Mouse (Mus musculus): ENCODE data around the gene Fam13c.

GRCm38 (mm10) chr10:70419282-70420264, 20.7 kb upstream of the Fam13c start:
- no peak for TF ChIP-seq CTCF (IDR thresholded peaks at IDR 0.05; ENCODE audit: low read depth, low read length)
- no peak for TF ChIP-seq GATA2 (IDR thresholded peaks at IDR 0.05; ENCODE audit: borderline replicate concordance, low read depth, low read length)
- no peak for TF ChIP-seq GATA1 (IDR thresholded peaks at IDR 0.05; ENCODE audit: borderline replicate concordance, low read length)
- no peak for TF ChIP-seq POLR2AphosphoS5 (IDR thresholded peaks at IDR 0.05; ENCODE audit: insufficient replicate concordance, low read depth, low read length)
- no peak for TF ChIP-seq TAL1 (conservative IDR thresholded peaks at IDR 0.05; ENCODE audit: low read depth, low read length)

Measured in G1E (cell line).